Mouse (Mus musculus) v-Abl transformed pro-B cells (cell line): Measurements from ENCODE around the gene Mov10.

Experiments used
- in situ Hi-C, 2 experiments: fragments of 400-800 bp; cut with MboI; formaldehyde crosslinking; loops; one replicate each; pipeline ENCODE4 v1.15.1; 2025; ENCODE audit not compliant: unreplicated experiment in 2 of 2

The Mov10 gene

DNA sequence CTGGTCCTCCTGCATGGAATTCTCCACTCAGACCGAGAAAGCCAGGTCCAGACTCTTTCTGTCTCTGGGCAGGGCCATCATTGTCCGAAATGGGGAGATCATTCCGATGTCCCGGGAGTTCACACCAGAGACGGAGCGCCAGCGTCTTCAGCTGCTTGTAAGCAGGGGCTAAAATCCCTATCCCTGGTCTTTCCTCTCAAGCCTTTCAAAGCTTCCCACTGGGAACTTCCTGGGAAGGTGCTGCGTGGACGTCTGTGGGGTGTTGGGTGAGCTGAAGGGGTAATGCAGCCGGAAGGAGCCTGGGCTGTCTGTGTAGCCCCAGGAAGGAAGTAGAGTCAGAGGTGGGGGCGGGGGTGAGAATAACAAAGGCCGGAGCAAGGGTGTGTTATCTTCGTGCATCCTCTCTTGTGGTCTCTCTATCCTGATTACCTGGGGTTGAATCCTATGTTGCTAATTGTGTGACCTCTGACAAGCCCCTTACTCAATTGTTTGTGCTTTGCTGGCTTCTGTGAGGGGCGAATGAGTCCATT is 34.3 kb downstream of the Mov10 start:
- in situ Hi-C loops: loop anchor here in 1 of 2 experiments (10.0 kb wide), 1 partner anchor 181 kb away; the partner anchor contains the start of gene Wnt2b

DNA sequence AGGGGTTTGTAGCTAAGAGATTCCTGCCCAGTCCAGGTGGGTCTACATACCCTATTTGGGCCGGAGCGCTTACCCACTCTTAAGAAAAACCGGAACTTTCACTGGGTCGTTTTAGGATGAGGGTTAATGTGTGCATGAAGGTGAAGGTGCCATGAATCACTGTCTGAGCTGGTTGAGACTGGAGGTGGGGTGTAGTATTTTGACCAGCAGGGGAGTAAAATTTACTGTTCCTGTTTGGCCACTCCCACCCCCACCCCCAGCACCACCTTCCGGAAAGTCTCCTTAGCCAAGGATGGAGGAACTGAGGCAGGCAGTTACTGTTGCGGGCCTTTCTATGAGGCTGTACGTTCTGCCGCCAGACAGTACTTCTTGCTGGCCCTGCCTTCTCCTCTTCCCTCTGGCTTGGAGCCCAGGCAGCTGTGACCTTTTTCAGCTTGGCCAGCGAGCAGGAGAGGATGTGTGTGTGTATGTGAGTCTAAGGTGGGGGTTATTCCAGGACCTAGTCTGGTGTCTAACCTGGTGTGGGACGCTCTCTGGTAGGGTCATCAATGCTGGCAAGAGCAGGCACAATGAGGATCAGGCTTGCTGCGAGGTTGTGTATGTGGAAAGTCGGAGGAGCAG is 36.2 kb downstream of the Mov10 start:
- in situ Hi-C loops: loop anchor here in 1 of 2 experiments (10.0 kb wide), 1 partner anchor 183 kb away; the partner anchor contains the start of gene Wnt2b

DNA sequence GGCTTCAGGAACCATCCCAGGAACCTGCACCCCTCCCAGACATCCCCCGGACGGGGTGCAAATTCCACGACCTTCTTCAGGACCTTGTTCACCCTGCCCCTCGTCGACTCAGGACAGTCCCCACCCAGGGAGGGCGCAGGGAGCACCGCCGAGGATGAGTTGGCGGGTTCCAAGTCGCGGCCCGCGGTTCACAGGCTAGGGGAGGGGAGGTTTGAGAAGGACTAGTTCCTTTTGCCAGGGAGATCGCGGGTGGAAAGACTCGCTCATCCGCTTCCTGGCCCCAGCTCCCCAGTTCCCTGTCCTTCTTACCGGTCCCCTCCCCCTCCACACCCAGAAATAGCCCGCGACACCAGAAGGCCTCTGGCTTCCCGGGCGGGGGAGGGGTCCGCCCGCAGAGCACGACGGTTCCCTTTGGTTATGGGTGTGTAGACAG is 36.9 kb downstream of the Mov10 start, which contains the start of gene Fam19a3:
Fam19a3 (minus strand) TSS at position 370 of the 433 bp plus-strand sequence.
- in situ Hi-C loops: loop anchor here in 1 of 2 experiments (10.0 kb wide), 1 partner anchor 183 kb away; the partner anchor contains the start of gene Wnt2b

DNA sequence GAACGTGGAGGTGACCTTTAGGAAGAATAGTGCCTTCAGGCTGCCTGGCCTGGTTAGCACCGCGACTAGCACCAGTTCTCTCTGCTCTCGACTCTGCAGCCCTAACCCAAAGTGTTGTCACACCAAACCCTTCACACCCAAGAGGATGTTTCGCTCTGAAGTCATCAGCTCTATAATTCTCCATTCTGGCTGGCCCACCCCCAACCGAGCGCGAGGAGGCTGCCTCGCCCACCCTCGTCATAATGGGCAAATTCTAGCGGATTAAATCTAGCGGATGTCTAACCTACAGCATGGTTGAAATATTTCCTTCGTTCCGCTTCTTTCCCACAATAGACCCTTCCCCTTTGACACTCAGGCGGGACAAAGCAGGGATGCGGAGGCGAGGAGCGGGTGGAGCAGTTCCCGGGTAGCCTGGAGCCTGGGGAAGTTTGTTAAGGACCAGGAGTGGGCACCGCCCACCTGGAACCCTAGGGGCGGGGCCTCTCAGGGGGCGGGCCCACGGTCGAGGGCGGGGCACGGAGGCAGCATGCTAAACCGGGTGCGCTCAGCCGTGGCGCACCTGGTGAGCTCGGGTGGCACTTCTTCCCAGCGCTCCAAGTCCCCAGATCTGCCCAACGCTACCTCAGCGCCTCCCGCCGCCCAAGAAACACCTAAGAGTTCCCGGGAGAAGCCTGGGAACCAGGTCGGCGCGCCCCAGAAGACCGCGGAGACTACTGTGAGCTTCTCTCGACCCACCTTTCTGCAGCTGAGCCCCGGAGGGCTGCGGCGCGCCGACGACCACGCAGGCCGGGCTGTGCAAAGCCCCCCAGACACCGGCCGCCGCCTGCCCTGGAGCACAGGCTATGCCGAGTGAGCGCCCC is 37.6 kb downstream of the Mov10 start, which contains the start of gene Ppm1j:
Ppm1j (plus strand) TSS at position 496 of the 860 bp plus-strand sequence.
- in situ Hi-C loops: loop anchor here in 1 of 2 experiments (10.0 kb wide), 1 partner anchor 184 kb away; the partner anchor contains the start of gene Wnt2b

DNA sequence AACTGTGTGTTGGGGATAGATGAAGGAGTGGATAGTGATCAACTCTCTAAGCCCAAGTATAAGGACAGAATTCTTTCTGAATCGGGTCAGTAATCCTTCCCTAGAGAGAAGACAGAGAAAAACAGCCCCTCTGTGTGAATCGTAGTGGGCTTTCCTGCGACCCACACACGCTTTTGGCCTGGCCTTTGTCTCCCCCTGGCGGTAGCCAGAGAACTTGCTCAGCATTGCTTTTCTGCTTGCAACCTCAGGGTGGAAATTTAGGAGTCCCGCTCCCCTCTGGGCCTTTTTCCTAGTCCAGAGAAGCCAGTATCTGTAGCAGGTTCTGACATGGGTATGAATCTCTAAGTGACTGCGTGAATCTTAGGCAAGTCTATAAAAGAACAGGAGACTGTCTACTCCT is 38.4 kb downstream of the Mov10 start:
- in situ Hi-C loops: loop anchor here in 1 of 2 experiments (10.0 kb wide), 1 partner anchor 185 kb away; the partner anchor contains the start of gene Wnt2b

DNA sequence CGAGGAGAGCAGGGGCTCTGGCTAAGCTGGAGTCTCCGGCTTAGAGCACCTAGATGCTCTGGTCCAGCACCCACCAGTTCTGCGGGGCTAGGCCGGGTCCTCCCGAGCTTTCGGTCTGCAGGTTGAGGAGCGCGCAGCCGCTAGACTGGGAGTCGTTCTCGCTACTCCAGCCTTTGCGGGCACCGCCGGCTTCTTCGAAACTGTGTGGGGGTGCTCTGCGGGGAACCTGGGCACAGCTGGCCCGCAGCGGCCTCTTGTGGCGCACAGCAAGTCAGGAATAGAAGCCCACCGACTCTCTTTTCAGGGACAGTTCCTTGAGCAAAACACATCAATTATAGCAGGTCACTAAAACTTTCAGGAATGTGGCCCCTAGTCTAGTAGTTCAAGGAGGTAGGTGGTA is 41.0 kb downstream of the Mov10 start:
- in situ Hi-C loops: no loop called here

DNA sequence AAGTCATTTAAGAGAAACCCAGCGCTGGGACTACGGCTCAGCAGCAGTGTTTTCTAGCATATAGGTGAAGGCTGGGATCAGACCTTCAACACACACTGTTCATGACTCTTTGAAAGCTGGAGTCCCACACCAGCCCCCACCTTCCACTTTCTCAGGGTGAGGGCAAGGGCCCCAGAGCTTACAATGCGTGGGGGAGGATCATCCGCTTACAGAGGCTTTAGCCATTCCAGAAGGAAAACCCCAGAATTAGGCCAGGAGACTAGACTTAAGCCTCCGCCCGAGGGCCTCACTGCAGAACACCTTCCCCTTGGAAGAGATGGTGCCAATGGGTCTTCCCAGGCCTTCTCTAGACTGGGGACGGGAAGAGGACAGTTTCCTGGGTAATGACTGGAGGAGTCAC is 45.1 kb downstream of the Mov10 start:
- in situ Hi-C loops: loop anchor here (5.0 to 25.0 kb wide), 6 partner anchors 56 to 1664 kb away; partner anchors contain the start of gene Cttnbp2nl (in 1 of the 2)

DNA sequence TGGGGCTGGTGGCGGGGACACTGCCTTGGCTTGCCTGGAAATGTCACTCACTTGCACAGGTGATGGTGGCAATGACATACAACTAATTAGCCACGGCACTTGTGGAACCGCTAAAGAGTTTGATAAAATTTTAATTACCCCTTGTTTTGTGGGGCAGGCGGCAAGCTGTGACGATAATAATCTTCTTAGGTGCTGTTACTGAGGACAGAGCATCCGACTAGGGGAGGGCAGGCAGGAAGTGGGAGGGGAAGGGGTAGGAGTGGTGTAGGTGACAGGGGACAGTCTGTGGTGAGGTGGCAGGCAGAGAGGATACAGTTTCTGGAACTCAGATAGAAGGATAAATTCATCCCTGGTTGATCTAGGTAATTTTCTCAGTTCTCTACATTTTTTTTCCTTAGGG is 46.9 kb downstream of the Mov10 start:
- in situ Hi-C loops: loop anchor here (5.0 to 25.0 kb wide), 6 partner anchors 54 to 1666 kb away; partner anchors contain the start of gene Cttnbp2nl (in 1 of the 2)

DNA sequence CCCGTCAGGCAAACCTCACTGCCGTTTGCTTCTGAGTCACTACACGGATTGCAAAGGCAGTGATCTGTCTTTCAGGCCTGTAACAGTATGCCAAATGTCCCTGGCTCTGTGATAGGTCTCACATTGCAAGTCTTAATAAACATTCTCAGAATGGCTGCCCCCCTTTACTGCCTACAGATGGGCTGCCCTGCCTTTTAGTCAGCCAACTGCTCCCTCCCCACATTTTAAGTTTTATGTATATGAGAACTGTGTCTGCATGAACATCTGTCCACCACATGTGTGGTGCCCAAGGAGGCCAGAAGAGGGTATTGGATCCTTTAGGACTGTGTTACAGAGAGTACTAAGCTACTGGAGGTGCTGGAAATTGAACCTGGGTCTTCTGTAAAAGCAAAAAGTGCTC is 47.4 kb downstream of the Mov10 start:
- in situ Hi-C loops: loop anchor here (5.0 to 25.0 kb wide), 6 partner anchors 54 to 1666 kb away; partner anchors contain the start of gene Cttnbp2nl (in 1 of the 2)

DNA sequence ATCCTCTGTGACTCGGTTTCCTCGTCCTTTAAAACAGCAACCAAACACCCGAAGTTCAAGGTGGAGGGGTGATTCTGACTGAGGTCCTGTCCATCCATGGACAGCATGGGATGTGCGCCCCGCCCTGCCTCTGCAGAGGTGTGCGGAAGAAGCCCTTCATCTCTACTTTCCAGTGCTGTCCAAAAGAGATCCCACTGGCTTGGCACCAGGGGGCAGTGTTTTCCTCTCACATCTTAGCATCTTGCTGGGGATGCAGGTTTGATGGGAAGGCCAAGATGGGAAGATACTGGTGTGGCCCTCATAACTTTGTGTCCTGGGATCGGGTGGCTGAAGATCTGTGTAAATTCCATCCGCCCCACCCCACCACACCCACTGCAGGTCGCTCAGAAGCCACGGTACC is 48.3 kb downstream of the Mov10 start:
- in situ Hi-C loops: loop anchor here (5.0 to 25.0 kb wide), 6 partner anchors 53 to 1667 kb away; partner anchors contain the start of gene Cttnbp2nl (in 1 of the 2)

DNA sequence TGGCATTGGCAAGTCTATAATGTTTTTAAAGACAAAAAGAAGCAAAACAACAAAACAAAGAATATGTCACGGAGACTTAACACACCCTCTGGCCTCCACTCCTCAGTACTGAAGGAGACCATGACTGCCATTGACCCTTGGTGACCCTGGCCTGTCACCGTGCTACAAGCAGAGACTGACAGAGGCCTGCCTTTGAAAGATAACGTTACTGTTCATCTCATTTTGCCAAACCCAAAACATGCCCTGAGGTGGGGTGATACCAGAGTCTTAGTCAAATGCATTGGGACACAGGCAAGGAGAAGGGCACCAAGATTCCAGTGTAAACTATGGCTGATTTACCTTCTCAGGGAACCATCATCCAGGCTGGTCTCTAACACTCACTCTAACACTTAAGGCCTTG is 49.2 kb downstream of the Mov10 start:
- in situ Hi-C loops: loop anchor here (25.0 kb wide), 2 partner anchors 893 to 1668 kb away; no protein-coding TSS in a partner anchor

DNA sequence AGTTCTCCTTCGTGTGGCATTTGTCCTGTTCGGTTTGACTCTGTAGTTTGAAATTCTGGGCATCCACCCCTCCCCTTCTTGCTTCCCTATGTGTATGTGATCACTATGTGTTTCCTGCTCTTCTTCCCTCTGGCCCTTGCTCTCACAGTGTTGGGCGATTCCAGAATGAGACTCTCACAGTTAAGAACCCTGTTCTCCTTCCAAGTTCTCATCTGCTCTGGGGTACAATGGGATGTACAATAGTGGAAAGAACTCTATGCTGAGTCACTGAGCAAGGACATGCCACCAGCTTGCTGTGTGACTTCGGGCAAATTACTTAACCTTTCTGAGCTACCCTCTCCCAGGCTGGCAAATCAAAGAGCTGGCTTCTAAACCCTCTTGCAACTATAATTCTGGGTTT is 50.6 kb downstream of the Mov10 start:
- in situ Hi-C loops: loop anchor here (25.0 kb wide), 2 partner anchors 895 to 1670 kb away; no protein-coding TSS in a partner anchor

DNA sequence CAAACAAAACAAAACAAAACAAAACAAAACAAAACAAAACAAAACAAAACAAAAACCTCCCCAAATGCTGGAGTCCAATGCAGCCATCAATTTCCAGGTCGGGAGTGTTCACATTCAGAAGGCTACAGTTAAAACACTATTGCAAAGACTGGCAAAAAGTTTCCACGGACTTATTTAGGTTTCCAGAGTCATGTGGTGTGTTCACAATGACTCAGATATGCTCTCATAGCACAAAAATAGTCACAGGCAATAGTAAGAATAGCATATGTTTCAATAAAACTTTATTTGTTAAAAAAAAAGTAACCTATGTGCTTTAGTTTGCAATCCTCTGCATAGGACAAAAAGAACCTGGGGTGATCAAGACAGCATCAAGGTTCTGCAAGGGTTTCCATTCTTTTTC is 51.2 kb downstream of the Mov10 start:
- in situ Hi-C loops: loop anchor here (25.0 kb wide), 2 partner anchors 895 to 1670 kb away; no protein-coding TSS in a partner anchor

DNA sequence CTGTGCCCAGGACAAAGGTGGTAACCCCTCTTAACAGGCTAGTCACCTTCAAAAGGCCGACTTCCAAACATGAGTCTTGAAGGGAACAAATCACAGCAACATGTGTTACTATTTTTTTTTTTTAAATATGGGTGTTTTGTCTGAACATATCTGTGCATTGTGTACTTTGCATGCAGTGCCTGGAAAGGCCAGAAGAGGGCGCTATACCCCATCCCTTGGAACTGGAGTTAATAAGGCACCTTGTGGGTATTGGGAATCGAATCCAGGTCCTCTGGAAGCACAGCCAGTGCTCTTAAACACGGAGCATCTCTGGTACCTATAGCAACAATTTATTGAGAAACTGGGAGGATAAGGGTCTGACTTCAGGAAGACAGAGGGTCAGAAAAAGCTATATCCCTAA is 53.3 kb downstream of the Mov10 start:
- in situ Hi-C loops: loop anchor here (25.0 kb wide), 2 partner anchors 897 to 1672 kb away; no protein-coding TSS in a partner anchor

DNA sequence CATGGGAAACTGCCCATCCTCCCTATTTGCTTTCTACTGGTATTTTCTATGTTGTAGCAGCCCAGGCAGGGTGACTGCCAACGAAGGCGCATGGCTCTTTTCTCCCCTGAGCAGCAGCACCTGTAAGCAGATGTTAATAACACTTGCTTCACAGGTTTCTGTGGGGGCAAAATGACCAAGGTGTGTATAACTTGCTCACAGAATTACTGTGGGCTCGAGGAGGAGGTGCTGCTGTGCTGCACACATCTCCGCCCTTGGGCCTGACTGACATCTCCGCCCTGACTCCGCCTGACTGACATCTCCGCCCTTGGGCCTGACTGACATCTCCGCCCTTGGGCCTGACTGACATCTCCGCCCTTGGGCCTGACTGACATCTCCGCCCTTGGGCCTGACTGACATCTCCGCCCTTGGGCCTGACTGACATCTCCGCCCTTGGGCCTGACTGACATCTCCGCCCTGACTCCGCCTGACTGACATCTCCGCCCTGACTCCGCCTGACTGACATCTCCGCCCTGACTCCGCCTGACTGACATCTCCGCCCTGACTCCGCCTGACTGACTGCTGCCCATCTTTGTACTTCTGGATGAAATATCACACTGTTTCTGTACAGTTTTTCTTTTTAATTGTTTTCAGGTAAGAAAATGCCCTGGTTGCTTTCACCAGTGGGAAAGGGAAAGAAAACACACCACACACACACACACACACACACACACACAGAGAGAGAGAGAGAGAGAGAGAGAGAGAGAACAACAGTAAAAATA is 56.1 kb downstream of the Mov10 start:
- in situ Hi-C loops: loop anchor here (25.0 kb wide), 2 partner anchors 900 to 1675 kb away; no protein-coding TSS in a partner anchor

DNA sequence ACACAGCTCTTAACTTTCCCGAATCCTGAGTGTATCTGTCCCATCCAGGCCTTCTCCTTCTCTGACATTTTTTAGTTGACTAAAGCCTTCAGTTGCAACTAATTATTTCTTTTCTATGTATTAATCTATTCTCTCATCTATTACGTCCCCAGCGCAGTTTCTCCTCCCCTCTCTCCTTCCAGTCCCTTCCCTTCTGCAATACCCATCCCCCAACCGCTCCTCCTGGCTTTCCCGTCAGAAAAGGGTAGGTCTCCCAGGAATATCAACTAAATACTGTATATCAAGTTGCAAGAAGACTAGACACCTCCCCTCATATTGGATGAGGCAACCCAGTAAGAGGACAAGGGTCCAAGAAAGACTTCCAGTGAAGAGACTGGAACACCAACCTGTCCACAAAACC is 59.5 kb downstream of the Mov10 start:
- in situ Hi-C loops: loop anchor here (25.0 kb wide), 2 partner anchors 903 to 1678 kb away; no protein-coding TSS in a partner anchor

DNA sequence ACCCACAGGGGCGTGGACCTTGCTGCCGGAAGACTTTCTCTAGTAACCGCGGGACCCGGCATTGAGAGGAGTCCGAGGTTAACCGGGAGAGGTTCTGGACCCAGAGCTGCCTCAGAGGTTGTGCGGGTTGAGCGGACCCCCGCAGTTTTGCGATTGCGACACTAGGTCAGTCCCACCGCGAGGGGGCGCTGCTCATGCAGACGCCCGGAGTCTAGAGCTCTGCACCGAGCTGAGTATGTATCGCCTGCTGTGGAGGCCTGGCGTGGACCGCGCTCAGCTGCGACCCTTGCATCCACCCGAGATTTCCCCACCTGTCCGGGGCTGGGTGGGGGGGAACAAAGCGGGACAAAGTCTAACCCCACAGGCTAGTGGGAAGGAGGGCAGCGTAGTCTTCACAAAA is 60.0 kb downstream of the Mov10 start:
- in situ Hi-C loops: loop anchor here (25.0 kb wide), 2 partner anchors 904 to 1679 kb away; no protein-coding TSS in a partner anchor

DNA sequence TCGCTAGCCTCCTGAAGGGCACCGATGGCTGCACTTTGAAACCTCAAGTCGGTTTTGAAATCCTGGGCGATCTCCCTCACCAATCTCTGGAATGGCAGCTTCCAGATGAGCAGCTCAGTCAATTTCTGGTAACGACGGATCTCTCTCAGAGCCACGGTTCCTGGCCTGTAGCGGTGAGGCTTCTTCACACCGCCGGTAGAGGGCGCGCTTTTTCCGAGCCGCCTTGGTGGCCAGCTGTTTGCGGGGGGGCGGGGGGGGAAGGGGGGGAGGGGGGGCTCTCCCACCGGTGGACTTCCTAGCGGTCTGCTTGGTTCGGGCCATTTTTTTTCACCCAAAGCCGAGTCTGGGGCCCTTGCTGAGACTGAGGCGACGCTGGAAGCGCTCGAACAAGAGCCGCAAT is 65.5 kb downstream of the Mov10 start:
- in situ Hi-C loops: loop anchor here (25.0 kb wide), 2 partner anchors 909 to 1684 kb away; no protein-coding TSS in a partner anchor
